25 mouse cellular contexts compared by ENCODE assay signal in genomic region chr10:121457381-121457780, GRCm38 (mm10). TPM values are rescaled to one million over a fixed set of nuclear protein-coding genes. Genes with fewer than 3 reads are reported as not detected.
DNase-seq lines count a peak whose midpoint lies in the region; ATAC-seq and TF ChIP-seq lines count a peak whose summit lies in the region.
"Had no signal": no experiment of that assay in that cellular context is flagged by ENCODE, and none has a peak within 500 bp of the region (broad histone marks: within the 10 kb centered on the region; RNA-seq: fewer than 3 reads in every experiment).

No protein-coding gene starts in this region.

- no peak overlapping the region for H3K9ac ChIP-seq in heart, adult 2 months (ENCODE audit: low read depth, low read length)
- no peak overlapping the region for H3K9ac ChIP-seq in kidney, embryonic 15.5 days
- H3K9ac ChIP-seq: embryonic facial prominence, embryonic 13.5 days; forebrain, embryonic 12.5 days; forebrain, embryonic 15.5 days; hindbrain, embryonic 13.5 days had no signal

- DNase-seq in heart, adult 2 months = no peak
- DNase-seq in heart, adult 9 months (ENCODE audit: low spot score in 2 of 2) = no peak
- peak; percentile 59 for DNase-seq in kidney, adult 9 months
- peak; percentile 54 to 58 for DNase-seq in kidney, postnatal 36 days
- DNase-seq in kidney, adult 18-20 months = no peak
- DNase-seq in spleen, postnatal 4 days (ENCODE audit: low spot score in 2 of 2) = no peak
- DNase-seq: adrenal gland, postnatal 10 days; cerebellum, adult 11 months; cerebellum, adult 2 months; cerebellum, postnatal 10 days; cerebellum, postnatal 36 days; embryo, embryonic 11 days; gastrocnemius, postnatal 25 days; heart, adult 18-20 months had no signal

- H3ac ChIP-seq in myocyte (ENCODE audit: control insufficient read depth, insufficient read length) = no peak overlapping the region

- peaks cover 11% of the 10 kb centered on the region for H3K79me2 ChIP-seq in heart, adult 2 months (replicated peaks; ENCODE audit: control insufficient read depth, insufficient read depth, low read length)
- peaks cover 62% of the 10 kb centered on the region for H3K79me2 ChIP-seq in myocyte (ENCODE audit: control insufficient read depth, insufficient read depth)

- H3K4me2 ChIP-seq in kidney, embryonic 15.5 days = no peak overlapping the region
- peak overlapping the region; percentile 4 for H3K4me2 ChIP-seq in myocyte (ENCODE audit: low read depth)
- H3K4me2 ChIP-seq: embryonic facial prominence, embryonic 13.5 days; forebrain, embryonic 12.5 days; forebrain, embryonic 15.5 days; heart, embryonic 11.5 days; hindbrain, embryonic 13.5 days had no signal

- H3K4me3 ChIP-seq in heart, adult 2 months = no peak overlapping the region
- H3K4me3 ChIP-seq in kidney, embryonic 15.5 days (replicated peaks) = no peak overlapping the region
- H3K4me3 ChIP-seq in myocyte = no peak overlapping the region
- H3K4me3 ChIP-seq: embryonic facial prominence, embryonic 10.5 days; embryonic facial prominence, embryonic 13.5 days; erythroblast, embryonic 14.5 days; forebrain, embryonic 12.5 days; forebrain, embryonic 15.5 days; hindbrain, embryonic 13.5 days had no signal

- TF ChIP-seq EP300 in heart, adult 2 months (IDR thresholded peaks at IDR 0.05; ENCODE audit: insufficient read depth, low read depth, low read length) = no peak

- peak overlapping the region; percentile 23 for H3K27ac ChIP-seq in heart, adult 2 months
- H3K27ac ChIP-seq in kidney, embryonic 15.5 days = no peak overlapping the region
- H3K27ac ChIP-seq: embryonic facial prominence, embryonic 10.5 days; forebrain, embryonic 12.5 days; forebrain, embryonic 15.5 days; hindbrain, embryonic 13.5 days had no signal

- no peaks in the 10 kb centered on the region for H3K27me3 ChIP-seq in heart, adult 2 months (ENCODE audit: control insufficient read depth, insufficient read depth, low read length)
- no peaks in the 10 kb centered on the region for H3K27me3 ChIP-seq in kidney, embryonic 15.5 days
- H3K27me3 ChIP-seq in myocyte (ENCODE audit: control insufficient read depth, insufficient read depth, insufficient read length) = no peaks in the 10 kb centered on the region
- H3K27me3 ChIP-seq: embryonic facial prominence, embryonic 13.5 days; forebrain, embryonic 15.5 days; hindbrain, embryonic 13.5 days had no signal

- peaks cover 37% of the 10 kb centered on the region for H3K4me1 ChIP-seq in heart, adult 2 months (ENCODE audit: control insufficient read depth, insufficient read depth, low read length)
- peaks cover 70% of the 10 kb centered on the region for H3K4me1 ChIP-seq in kidney, embryonic 15.5 days

- H3K9me3 ChIP-seq in kidney, embryonic 15.5 days (replicated peaks) = no peaks in the 10 kb centered on the region
- H3K9me3 ChIP-seq: embryonic facial prominence, embryonic 10.5 days; embryonic facial prominence, embryonic 13.5 days; forebrain, embryonic 12.5 days; forebrain, embryonic 15.5 days; hindbrain, embryonic 13.5 days had no signal

- intact Hi-C loops in heart, adult 2 months (cut with DNase I) = no loop called here

- no peak for TF ChIP-seq CTCF in heart, adult 2 months (IDR thresholded peaks at IDR 0.05)

- 38% methylated on average over 3 of the region's 3 CpGs for WGBS in heart, adult 2 months
- whole genome bisulfite sequencing in kidney, embryonic 15.5 days = 55% methylated on average over 3 of the region's 3 CpGs

- H3K36me3 ChIP-seq in heart, adult 2 months (ENCODE audit: control insufficient read depth, insufficient read depth, low read length) = peaks cover 8% of the 10 kb centered on the region
- no peaks in the 10 kb centered on the region for H3K36me3 ChIP-seq in kidney, embryonic 15.5 days
- no peaks in the 10 kb centered on the region for H3K36me3 ChIP-seq in myocyte (ENCODE audit: control insufficient read depth, insufficient read depth)
- H3K36me3 ChIP-seq: forebrain, embryonic 12.5 days; forebrain, embryonic 15.5 days; hindbrain, embryonic 13.5 days had no signal

- ATAC-seq in kidney, embryonic 15.5 days (replicated peaks; ENCODE audit: low FRiP score) = no peak
- ATAC-seq: activated CD4-positive, CD25-positive, alpha-beta regulatory T cell, adult 4 months; forebrain, embryonic 15.5 days; hindbrain, embryonic 16.5 days had no signal

- TF ChIP-seq POLR2A in heart, adult 2 months (IDR thresholded peaks at IDR 0.05; ENCODE audit: insufficient read depth, low read depth, low read length) = no peak
- no peak for TF ChIP-seq POLR2A in myocyte (IDR thresholded peaks at IDR 0.05; ENCODE audit: insufficient read length, low read depth)

TF ChIP-seq in myocyte, 11 proteins besides CTCF, POLR2A, EP300 and RAD21:
- TF ChIP-seq MAX (IDR thresholded peaks at IDR 0.05; ENCODE audit: low read depth) (no peak), REST (IDR thresholded peaks at IDR 0.05; ENCODE audit: insufficient read depth, insufficient read length) (no peak), USF1 (IDR thresholded peaks at IDR 0.05; ENCODE audit: low read depth) (no peak), E2F4 (IDR thresholded peaks at IDR 0.05; ENCODE audit: insufficient read depth) (no peak), CEBPB (IDR thresholded peaks at IDR 0.05; ENCODE audit: insufficient read depth, poor library complexity, severe bottlenecking) (no peak), SRF (IDR thresholded peaks at IDR 0.05; ENCODE audit: control insufficient read depth, insufficient read length, low read depth) (no peak), MYOG (IDR thresholded peaks at IDR 0.05; ENCODE audit: control insufficient read depth in 1 of 3, insufficient read depth in 1 of 3, insufficient read length in 2 of 3, low read depth in 2 of 3) (no peak), TCF3 (IDR thresholded peaks at IDR 0.05; ENCODE audit: insufficient read length, low read depth) (no peak), TCF12 (IDR thresholded peaks at IDR 0.05; ENCODE audit: insufficient read depth, poor library complexity, severe bottlenecking) (no peak), POLR2AphosphoS2 (IDR thresholded peaks at IDR 0.05; ENCODE audit: insufficient read length, low read depth) (no peak), MYOD1 (IDR thresholded peaks at IDR 0.05; ENCODE audit: control insufficient read depth in 1 of 3, insufficient read length in 2 of 3, low read depth in 2 of 3) (no peak)

RNA-seq across cellular contexts. Expression of gene Rassf3, which starts 18.8 kb away (rescaled TPM):
- 100 to 1,000 TPM; 134 to 135 TPM for total RNA-seq in heart, adult 2 months (2021)
- polyA plus RNA-seq in heart, adult 2 months (2012; rRNA removed) = 69.4 and 121 TPM in 2 replicates
- 13.8 and 14.7 TPM in 2 replicates for polyA plus RNA-seq in kidney, embryonic 15.5 days (2015; fragmentation: Nextera tagmentation; extraction: Ambion mirVana)
- polyA plus RNA-seq in myocyte (2012; fragmentation: generic; extraction: Trizol) = 32.3 TPM

Comparison
In these comparisons a context has a peak if more than half of its experiments do, and no peak if none do; other contexts are left out.
1. DNase-seq: peak in kidney, adult 9 months (single experiment) and kidney, postnatal 36 days (2 of 2); none in heart, adult 2 months (0 of 2), heart, adult 9 months (0 of 2), kidney, adult 18-20 months (single experiment) and spleen, postnatal 4 days (0 of 2).